Mouse (Mus musculus) thymus, postnatal 14 days (tissue): ENCODE measurements at regions not wholly inside any gene's neighbourhood (a gene's known extent, or its start where the extent isn't known, plus 50 kb on each side); places are given as distances from the start of the nearest gene placed in this dataset.

Experiments
- DNase-seq: peaks from one replicate; pipeline ENCODE4 v3.0.0; 2021

DNA sequence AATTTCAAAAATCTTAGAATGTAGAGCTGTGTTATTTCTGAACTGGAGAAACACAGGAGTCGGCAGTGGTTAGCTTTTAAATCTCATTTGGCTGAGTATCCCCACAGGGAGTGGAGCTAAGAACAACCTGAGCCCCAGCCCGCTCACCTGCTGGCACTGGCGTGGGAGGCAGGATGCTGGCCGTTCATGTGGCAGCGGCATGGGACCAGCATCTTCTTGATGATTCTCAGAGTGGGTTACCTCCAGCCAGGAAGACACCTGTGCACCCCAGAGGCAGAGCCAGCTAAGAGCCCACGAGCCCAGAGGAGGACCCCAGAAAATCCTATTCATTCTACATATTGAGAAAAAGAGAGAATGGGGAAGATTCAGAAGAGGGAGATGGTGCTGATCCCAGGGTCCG is 181.7 kb downstream of the Vrk1 start:
- DNase-seq, result no peak

DNA sequence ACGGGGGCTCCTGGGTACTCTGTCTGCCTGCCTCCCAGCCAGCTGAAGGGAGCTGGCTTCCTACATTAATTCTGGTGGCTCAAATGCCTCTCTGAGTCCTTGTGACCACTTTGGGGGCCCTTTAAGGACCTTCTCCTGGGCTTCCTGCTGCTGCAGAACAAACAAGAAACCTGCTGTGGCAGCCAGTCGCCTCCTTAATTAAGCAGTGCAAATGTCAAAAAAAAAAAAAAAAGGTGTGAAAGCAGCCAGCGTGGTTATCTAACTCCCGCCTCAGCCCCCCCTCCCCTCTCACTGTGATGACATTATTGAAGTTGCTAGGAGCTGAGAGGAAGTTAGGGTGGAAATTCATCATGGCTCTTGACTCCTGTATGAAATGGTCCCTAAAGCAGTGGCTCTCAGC is 189.3 kb downstream of the Vrk1 start:
- no peak for DNase-seq

DNA sequence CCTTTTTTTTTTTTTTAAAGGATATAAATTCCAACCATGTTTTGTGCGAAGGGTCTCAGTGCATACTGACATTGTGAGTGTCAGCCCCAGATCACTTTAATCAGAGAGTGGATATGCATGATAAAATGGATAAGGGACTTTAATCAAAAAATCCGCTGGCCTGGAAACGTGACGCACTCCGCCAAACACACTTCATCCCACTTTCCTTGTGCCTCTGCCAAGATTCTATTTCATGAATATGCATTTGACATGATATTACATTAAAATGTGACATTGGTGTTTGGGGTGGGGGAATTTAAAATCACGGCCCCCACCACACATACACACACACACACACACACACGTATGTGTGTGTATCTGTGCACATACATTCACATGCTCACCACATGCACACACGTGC is 193.5 kb downstream of the Vrk1 start:
- no peak for DNase-seq

DNA sequence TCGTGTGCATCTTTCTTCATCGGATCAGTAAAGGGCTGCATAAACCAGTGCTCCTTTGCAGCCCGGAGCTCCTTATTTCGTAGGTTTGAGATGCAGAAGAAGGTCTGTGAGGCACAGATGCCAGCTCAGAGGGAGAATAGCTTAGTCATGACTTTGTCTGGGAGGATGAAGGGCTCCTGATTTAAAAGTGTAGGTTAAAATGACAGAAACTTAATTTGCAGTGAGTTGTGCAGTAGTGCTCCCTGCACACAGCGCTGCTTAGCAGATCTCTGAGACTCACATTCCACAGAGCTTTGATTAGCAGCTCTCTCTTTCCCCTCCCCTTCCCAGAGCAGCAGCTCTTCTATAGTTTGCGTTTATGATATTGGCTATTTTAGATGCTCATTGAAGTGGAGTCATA is 200.9 kb downstream of the Vrk1 start:
- no peak for DNase-seq

DNA sequence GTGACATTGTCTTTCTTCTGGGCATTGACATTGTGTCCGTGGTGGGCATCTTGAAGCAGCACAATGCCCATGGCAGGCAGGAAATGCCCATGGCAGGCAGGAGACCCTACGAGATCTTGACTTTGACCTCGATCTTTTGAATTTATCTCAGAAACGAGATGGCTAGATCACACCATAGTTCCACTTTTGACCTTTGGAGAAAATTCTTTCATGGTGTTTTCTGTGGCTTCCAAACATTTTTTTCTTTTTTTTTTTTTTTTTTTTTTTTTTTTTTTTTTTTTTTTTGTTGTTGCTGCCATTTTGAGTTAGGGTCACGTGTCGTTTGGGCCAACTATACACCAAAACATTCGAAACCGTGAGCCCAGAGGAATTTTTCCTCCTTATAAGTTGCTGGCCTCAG is 201.5 kb downstream of the Vrk1 start:
- DNase-seq, result no peak

DNA sequence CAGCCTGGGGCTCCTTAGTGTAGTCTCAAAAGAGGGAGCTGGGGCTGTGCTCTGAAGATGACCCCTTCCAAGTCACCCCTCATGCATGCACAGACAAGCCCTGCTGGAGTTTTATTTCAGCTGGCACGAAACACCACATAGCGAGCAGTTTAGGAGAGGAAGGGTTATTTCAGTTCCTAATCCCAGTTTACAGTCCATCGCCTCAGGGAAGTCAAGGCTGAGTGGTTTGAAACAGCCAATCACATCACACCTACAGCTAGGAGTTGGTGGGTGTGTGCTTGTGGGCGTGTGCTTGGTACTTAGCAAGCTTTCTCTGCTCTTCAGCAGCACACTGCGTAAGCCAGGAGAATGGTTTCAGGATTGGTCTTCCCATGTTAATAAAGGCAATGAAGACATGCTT is 202.4 kb downstream of the Vrk1 start:
- DNase-seq, result no peak

DNA sequence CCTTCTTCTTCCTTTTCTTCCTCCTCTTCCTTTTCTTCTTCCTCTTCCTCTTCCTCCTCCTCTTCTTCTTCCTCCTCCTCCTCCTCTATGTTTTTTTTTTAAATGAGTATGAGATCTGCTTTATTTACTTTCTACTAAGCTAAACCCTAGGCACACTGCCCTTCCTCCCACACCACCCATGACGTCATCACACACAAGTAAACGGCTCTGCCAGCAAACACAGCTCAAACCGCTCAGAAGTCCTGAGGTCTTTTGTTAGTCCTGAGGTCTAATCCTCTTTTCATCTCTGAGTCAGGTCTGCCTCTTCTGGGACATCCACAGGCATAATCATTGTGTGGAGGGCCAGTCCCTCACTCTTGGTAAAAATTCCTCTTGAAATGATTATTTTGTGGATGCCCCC is 210.0 kb downstream of the Vrk1 start:
- no peak for DNase-seq

DNA sequence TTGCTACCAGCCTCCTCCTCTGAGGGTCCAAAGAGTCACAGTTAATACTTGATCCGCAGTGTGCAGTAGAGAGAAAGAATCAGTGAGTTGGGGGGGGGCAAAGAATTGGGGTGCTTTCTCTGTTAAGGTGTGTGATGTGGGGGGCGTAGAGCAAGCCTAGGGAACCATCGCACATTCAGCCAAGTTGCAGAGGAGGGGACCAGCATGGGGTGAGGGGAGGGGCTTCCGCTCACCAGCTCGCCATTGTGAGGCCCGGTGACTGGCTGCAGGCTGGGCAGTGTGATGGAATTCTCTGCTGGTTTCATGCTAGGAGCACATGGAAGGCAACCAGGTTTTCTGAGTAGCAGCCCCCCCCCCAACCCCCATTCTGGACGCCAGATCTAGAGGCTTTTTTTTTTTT is 216.2 kb downstream of the Vrk1 start:
- DNase-seq, result no peak

DNA sequence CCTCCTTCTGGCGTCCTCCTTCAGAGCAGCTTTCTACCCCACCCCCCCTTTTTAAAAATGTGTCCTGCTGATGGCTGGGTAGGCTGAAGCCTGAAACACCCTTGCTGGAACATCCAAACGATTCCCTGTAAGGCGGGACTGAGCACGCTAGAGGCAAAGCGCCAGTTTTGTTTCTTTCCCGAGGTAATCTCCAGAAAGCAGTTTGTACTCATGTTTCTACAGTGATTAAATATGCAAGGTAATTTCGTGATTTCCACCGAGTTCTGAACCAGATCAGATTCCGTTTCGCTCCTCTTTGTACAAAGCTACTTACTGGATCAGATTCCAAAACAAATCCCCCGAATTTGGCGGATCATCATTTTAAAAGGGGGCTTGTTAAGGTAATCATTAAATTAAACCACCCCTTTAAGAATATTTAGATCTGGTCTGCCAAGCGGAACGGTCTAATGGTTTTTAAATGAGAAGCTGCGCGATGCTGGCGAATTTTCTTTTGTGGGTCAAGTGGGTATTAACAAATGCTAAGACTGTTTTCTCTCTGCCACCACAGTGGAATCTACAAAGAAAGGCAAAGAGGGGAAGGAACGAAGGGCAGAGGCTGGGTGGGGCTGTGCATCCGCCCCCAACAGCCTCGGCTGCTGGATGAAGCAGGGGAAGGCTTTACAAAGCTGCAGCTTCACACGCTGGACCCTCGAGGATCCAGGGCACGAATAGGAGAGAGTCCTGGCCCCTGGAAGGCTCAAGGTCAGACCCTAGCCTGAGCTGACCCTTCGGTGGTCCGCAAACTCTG is 216.9 kb downstream of the Vrk1 start:
- DNase-seq, result no peak

DNA sequence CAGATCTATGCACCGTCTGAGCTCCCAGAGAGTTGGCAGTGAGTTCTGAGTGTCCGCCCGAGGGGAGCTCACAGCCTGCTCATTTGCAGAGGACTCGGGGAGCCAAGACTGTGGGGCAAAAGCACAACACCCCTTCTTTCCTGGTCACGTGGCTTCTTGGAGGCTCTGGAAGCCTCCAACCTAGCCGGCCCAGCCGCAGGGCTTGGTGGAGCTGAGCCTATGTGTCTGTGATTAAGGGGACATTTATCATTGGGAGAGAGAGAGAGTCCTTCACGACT is 217.5 kb downstream of the Vrk1 start:
- no peak for DNase-seq

DNA sequence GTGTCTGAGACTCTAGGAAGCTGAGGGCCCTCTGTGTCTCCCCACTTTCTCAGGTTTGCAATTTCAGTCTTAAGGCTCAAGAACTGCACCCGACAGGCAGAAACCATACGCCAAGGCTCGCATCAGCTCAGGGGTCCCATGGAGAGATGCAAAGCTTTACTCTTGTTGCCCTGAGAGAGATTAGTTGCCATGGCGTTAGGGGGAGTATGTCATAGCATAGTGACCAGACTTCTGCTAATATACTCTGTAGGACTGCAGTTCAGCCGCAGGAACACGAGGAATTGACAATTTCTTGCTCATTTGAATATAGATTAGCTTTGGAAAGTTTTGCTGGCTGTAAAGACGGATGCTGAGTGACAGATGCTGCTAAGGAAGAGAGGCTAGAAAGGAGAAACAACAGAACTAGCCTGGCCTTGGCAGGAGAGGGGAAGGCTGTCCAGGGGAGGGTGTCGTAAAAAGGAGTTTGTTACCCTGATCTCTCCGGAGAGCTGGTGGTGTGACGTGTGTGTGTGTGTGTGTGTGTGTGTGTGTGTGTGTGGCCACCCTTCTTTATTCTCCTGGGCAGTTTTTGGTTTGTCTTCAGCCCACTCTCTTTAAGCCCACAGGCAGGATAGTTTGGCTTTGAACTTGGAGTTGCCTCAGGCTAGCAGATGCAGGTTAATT is 235.3 kb downstream of the Vrk1 start:
- no peak for DNase-seq

DNA sequence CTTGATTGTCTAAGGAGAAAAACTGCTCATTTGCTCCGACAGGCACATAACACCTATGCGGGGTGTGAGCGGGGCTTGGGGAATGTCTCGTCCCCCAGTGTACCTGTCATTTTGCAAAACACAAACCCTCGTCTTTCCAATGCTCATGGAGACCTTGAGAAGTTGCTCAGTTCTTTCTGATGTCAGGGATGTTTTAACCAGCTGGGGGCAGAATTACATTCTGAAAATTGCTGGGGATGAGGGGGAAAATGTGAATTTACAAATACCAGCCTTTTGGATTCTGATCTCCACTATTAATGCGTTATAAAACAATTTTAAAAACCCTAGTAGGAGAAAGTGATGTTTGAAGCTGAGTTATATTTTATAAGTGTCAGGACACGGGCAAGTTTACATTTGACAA is 263.6 kb downstream of the Vrk1 start:
- DNase-seq, result no peak

DNA sequence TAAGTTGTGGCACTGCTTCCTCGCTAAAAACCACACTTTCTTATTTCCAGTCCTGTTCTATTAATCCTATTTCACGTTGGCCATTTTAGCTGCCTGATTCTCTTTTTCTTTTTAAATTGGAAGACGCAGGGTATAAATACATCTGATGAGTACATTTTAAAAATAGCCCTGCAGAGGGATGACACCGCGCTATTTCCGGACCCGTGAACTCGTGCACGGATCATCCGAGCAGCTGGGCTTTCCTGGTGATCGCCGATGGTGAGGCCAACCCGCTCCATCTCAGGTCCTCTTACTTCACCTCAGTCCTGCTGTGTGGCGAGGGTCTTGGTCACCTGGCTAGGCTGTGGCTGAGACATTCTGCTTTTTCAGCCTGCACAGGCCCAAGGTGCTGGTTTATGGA is 267.9 kb downstream of the Vrk1 start:
- DNase-seq, result no peak

DNA sequence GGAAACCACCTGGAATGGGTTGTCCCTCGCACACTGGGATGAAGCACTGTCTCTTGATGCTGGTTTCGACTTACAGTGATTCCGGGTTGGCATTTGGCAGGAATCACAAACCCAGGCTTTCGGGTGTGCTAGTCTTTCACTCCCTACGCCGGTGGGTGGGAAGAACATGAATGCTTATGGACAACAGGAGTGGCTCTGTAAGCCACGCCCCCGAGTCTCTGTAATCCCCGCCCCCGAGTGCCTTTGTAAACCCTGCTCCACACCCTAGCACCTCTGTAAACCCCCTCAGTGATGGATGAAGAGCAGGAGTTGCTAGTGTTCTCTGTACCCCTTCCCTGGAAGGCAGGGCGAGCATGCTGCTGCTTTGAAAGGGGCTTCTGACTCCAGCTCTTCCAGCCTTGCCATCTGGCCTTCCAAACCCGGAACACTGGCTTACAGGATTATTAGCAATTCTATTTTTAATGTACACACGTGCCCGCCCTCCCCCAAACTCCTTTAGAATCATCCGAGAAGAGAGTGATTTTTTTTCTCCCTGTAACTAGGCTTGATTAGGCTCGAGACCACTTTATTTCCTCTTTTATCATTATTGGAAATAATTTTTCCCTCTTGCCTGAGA is 272.6 kb downstream of the Vrk1 start:
- DNase-seq, result no peak

DNA sequence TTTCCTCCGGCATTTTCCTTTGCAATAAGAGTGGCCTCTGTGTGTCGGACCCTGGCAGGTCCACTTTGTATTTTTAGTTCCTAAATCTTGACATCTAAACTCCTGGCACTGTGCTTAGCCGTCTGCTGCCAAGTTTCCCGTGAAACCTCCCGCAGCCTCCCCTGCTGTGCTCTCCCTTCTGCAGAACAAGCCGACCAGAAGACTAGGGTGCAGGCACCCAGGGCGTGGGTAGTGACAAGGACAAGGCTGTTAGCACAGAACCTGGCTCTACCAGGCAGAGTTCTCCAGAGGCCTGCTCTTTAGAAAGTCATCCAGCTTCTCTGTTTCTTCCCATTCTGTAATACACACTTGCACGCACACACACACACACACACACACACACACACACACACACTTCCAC is 274.8 kb downstream of the Vrk1 start:
- no peak for DNase-seq

DNA sequence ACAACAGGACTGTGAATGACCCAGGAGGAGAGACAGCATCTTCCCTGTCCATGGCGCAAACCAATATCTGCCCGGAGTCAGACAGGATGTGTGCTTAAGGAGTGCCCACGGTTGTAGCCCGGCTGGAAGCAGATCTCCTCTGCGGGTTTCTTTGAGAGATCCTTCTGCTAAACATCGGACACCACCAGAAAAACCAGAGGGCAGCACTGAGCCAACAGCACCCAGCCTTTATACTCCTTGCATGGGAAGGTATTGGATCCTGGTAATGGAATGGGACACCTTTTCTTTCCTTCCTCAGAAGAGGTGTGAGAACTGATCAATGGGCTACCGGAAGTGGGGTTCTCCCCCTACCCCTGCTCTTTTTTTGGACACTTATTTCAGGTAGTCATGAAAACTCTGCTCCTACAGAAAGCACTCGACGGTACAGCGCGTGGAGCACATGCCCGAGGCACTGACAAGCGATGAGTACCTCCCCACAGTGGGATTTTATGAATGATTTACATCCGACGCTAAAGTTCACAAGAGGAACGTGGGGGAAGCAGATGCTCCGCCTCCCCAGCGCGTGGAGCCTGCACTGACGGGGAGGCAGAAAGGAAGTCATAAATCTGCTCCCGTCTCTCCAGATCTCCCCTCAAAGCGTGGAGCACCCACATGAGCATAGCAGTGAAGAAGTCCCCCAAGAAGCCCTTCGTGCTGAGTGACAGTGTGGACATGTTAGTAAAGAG is 278.9 kb downstream of the Vrk1 start:
- DNase-seq, result no peak

DNA sequence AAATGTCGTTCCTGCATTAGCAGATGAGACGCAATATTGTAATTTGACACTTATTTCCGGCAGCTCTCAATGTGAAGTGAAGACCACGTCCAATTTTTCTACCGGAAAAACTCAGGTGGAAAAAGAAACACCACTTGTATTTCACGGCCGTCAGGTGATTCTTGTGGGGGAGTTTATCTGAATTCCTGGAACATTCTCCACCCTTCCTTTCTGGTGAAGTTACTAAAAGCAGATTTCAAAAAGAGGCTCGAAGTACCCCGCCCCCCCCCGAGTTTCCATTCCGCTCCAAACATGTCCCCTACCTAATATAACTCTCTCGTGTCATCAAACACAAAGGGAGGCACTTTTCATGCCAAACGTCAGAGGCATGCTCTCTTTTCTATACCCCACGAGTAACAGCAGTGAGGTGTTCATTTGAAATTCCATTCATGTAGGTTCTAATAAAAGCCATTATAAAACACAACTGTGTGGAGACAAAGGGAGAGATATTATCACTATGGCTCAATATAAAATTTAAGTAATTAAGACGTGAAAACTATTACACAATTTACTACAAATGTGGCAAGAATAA is 281.5 kb downstream of the Vrk1 start:
- DNase-seq, result no peak

DNA sequence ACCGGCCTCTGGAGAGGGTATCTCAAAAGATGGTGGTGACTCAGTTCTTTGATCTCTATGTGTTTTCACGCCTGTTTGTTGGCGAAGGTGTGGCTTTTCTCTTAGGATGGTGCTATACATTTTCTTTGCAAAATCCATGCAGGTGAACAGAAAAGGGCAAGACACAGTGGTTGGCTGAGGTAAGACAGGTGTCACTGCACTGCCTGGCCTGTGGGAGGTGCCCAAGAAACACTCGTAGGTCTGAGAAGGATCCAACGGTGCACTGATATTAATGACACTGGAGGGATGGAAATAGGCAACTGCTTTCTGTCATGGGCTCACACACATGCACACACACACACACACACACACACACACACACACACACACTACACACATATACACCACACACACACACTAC is 283.1 kb downstream of the Vrk1 start:
- peak; percentile 62 for DNase-seq

DNA sequence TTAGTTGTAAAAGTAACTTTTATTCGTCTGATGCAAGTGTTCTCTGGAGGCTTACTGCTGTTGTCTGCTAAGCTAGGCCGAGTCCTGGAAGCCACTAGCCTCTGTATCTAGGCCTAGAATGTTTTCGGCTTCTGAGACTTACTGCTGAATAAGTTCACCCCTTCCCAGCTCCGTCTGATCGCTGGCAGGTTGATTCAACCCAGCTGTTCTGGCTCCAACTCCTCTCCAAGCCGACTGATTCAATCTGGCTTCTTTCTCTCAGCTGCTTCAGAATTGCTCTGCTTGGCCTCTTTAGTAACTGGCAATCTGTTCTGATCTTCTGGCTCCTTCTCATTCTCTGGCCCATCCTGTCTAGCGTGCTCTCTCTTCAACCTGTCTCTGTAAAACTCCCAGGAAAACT is 285.6 kb downstream of the Vrk1 start:
- DNase-seq, result no peak

DNA sequence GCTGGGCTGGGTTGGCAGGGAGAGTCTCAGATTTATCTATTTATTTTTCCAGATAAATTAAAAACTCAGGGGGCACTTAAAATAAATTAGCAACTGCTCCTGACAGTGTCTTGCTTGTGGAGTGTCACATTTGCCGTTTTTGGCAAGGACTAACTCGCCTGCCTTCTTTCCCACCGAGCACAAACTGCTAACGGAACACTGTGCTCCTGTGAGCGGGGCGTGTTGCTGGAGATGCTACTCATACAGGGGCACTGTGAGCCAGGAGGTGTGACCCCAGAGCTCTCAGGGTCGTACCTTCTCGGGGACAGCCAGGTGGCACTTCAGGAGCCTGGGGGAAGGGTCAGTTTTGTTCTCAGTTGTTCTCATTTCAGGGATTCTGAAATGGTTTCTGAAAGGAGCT is 292.6 kb downstream of the Vrk1 start:
- no peak for DNase-seq

DNA sequence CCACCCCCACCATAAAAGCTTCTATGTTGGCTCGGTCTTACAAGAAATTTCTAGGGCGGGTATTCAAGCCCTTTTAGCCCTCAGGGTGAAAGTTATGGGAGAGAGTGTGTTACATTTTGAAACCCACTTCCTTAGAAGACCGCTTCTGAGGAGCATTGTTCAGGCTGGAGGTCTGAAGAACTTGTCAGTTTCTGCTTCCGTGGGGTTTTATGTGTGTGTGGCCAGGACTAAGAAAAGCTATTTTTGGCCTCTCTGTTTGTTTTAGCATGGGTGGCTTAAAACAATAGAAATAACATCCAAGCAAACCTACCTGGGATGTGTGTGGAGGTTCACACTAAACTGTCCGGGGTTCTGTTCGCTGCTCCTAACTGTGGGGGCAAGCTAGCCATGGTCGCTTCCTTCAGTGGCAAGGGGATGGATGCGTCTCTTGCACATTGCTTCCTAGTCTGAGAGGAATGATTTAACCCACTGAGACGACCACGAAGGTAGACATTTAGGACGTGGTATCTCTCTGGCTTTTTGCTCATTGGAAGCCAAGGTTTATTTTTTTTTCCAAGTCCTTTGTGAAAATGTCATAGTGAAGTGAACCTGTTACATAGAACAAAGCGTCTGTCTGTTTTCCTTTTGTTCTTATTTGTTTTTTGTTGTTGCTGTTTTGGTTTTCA is 298.4 kb downstream of the Vrk1 start:
- peak; percentile 62 for DNase-seq

DNA sequence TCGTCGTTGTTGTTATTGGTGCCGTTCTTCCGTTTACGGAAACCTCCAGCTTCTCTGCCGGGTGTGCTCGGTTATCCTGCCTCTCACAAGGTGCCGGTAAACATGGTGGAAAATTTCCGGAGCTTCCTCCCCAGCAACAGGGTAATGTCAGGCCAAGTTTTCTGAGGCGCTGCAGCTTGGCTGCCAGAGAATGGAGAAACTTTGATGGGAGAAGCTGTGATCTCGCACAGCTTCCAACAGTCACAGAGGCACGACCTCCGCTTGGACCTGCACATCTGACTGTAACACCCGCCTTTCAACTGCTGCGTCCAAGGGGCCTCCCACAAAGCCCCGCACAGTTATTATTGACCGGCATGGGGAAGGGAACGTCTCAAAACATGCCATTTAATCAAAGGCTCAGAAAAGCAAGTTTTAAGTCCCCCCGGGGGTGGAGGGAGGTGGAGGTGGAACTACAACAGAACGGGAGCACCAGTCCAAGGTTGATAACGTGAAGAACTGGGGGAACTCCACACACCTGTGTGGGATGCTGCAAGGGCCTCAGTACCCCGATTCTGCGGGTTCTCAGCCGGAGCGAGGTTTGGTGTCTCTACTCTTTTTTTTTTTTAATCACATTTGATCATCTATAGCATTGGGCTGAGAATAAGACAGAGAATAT is 299.1 kb downstream of the Vrk1 start:
- peak; percentile 56 for DNase-seq

DNA sequence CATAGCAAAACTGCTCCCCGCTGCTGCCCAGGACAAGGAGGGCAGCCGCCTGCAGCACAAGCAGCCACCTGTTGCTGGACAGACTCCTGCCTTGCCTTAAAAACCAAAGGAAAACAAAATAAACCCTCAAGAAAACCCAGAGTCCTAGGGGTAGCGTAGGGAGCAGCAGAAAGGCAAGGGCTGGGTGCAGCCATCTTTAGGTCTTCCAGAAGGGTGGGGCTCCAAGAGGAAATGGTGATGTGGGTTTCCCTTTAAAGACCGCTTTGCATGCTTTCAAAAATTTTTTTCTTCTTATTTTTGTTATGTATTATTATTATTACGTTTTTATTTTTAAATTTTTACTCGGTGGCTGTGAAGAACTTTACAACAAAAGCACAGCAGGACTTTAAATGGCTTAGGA is 300.1 kb downstream of the Vrk1 start:
- DNase-seq, result peak; percentile 57
